Mouse (Mus musculus) embryonic facial prominence, embryonic 11.5 days (tissue): Measurements from ENCODE around the gene Asb6. TPM values are rescaled to one million over a fixed set of nuclear protein-coding genes. Genes with fewer than 3 reads are reported as not detected.

Experiments
- ATAC-seq: fragments of 200-750 bp; cut with Nextera tagmentation; replicated peaks from 2 replicates; pipeline ENCODE4 v1.8.0; 2017; ENCODE audit warnings: low read depth; ENCODE audit not compliant: insufficient number of reproducible peaks, low FRiP score, low TSS enrichment
- DNase-seq: peaks from one replicate; pipeline ENCODE4 v3.0.0-alpha.2; 2015; ENCODE audit warnings: low spot score
- H3K27ac ChIP-seq: fragments of 300-500 bp; sonication (generic); replicated peaks from 2 replicates; pipeline ENCODE4 v1.5.1; 2014; ENCODE audit warnings: mild to moderate bottlenecking, low read depth, low read length, control low read depth
- H3K27me3 ChIP-seq: fragments of 300-500 bp; sonication (generic); 2 replicates; pipeline ENCODE4 v1.6.1; 2014; ENCODE audit warnings: mild to moderate bottlenecking, low read length, moderate library complexity, mixed read lengths; ENCODE audit not compliant: control insufficient read depth, insufficient read depth
- H3K36me3 ChIP-seq: fragments of 300-500 bp; sonication (generic); replicated peaks from 2 replicates; pipeline ENCODE4 v1.6.1; 2014; ENCODE audit warnings: low read depth, mild to moderate bottlenecking, low read length, moderate library complexity, mixed read lengths; ENCODE audit not compliant: control insufficient read depth, insufficient read depth
- H3K4me1 ChIP-seq: fragments of 300-500 bp; sonication (generic); 2 replicates; pipeline ENCODE4 v1.6.1; 2014; ENCODE audit warnings: low read length, mixed read lengths; ENCODE audit not compliant: control insufficient read depth, insufficient read depth
- H3K4me2 ChIP-seq: fragments of 300-500 bp; sonication (generic); 2 replicates; pipeline ENCODE4 v1.6.1; 2014; ENCODE audit warnings: low read depth, mild to moderate bottlenecking, control low read depth, low read length, moderate library complexity
- H3K4me3 ChIP-seq: fragments of 300-500 bp; sonication (generic); 2 replicates; pipeline ENCODE4 v1.5.1; 2014; ENCODE audit warnings: low read depth, low read length, control low read depth
- H3K9ac ChIP-seq: fragments of 300-500 bp; sonication (generic); replicated peaks from 2 replicates; pipeline ENCODE4 v1.6.1; 2014; ENCODE audit warnings: mild to moderate bottlenecking, control low read depth, low read length
- H3K9me3 ChIP-seq: fragments of 300-500 bp; sonication (generic); replicated peaks from 2 replicates; pipeline ENCODE4 v1.6.1; 2016; ENCODE audit warnings: mild to moderate bottlenecking, low read length, inconsistent platforms, mixed read lengths; ENCODE audit not compliant: control insufficient read depth
- WGBS: fragments of 180-500 bp; shearing (Covaris S2); extraction: QIAGEN DNeasy Blood & Tissue Kit; methylation state at CpG from one replicate; pipeline ENCODE4 v1.1.7; 2014; 5-methylcytosine and 5-hydroxymethylcytosine counted together
- polyA plus RNA-seq: library from polyadenylated mRNA; unstranded; fragments of >200 nt; fragmentation: Nextera tagmentation; extraction: Ambion mirVana; gene quantifications from 2 replicates; pipeline ENCODE4 v1.2.1, GENCODE M21; 2014

Asb6 gene
- polyA plus RNA-seq, 1 experiment from 2014 or later, result 27.6 TPM

- no peak overlapping the region for H3K4me3 ChIP-seq
- H3K9me3 ChIP-seq, result no peaks in the 10 kb centered on the region
- peaks cover 13% of the 10 kb centered on the region for H3K36me3 ChIP-seq
- no peak overlapping the region for H3K4me2 ChIP-seq
- H3K4me1 ChIP-seq, result no peaks in the 10 kb centered on the region
- WGBS, result 91% methylated on average over 1 of the region's 1 CpGs
- DNase-seq (no peak), ATAC-seq (no peak)
- no peak overlapping the region for H3K9ac ChIP-seq
- H3K27me3 ChIP-seq, result no peaks in the 10 kb centered on the region
- H3K27ac ChIP-seq, result no peak overlapping the region
Observed at GRCm38 (mm10) chr2:30816383-30816782, 13.8 kb downstream of the Asb6 start.

DNA sequence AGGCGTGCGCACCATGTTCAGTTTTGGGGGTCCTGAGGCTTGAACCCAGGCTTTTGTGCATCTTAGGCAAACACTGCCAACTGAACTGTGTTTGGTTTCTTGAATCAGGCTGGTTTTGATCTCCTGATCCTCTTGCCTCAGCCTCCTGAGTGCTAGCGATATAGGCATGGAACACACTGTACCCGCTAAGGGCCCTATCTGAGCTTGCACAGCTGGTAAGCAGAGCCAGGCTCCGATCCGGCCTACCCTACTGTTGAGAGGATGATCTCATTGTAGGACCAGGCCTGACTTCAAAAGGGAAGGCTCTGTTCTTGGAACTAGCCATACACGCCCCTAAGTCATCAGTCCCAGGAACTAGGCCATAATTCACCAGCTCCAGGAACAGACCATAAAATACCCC is 19.6 kb downstream of the Asb6 start:
- Histone ChIP-seq H3K4me3 (no peak overlapping the region), H3K27ac (no peak overlapping the region), H3K9ac (no peak overlapping the region), H3K4me1 (no peaks in the 10 kb centered on the region), H3K4me2 (no peak overlapping the region), H3K36me3 (peaks cover 6% of the 10 kb centered on the region), H3K9me3 (no peaks in the 10 kb centered on the region), H3K27me3 (no peaks in the 10 kb centered on the region)
- WGBS, result 95% methylated on average over 7 of the region's 7 CpGs
- ATAC-seq (no peak), DNase-seq (no peak)

GRCm38 (mm10) chr2:30809503-30809902 is 20.6 kb downstream of the Asb6 start:
- no peak overlapping the region for H3K27ac ChIP-seq
- H3K27me3 ChIP-seq, result no peaks in the 10 kb centered on the region
- 83% methylated on average over 5 of the region's 5 CpGs for WGBS
- no peaks in the 10 kb centered on the region for H3K9me3 ChIP-seq
- H3K4me1 ChIP-seq, result no peaks in the 10 kb centered on the region
- DNase-seq (no peak), ATAC-seq (no peak)
- no peak overlapping the region for H3K4me2 ChIP-seq
- H3K9ac ChIP-seq, result no peak overlapping the region
- no peak overlapping the region for H3K4me3 ChIP-seq
- H3K36me3 ChIP-seq, result peaks cover 6% of the 10 kb centered on the region; the same call in 1 of the 2 replicates

DNA sequence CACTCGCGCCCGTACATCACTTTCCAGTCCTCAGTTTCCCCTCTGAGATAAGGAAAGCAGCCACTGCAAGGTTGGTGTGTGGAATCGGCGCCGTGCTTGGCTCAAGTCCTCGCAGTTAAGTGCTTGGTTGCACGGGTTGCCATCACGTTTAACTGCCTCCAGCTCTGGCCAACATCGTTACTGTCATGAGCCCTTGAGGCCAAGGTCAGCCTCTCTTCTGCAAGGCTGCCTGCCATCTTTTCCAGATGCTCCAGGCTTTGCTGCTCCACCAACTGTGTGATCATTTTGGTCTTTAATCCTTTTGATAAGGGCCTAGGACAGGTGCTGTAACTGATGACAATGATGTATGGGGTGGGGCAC is 21.9 kb downstream of the Asb6 start:
- Histone ChIP-seq H3K27ac (no peak overlapping the region; the same call in 1 of the 2 replicates), H3K4me1 (no peaks in the 10 kb centered on the region), H3K9ac (peak overlapping the region; percentile 86), H3K9me3 (no peaks in the 10 kb centered on the region), H3K4me2 (peak overlapping the region; percentile 81), H3K4me3 (peak overlapping the region; percentile 69), H3K27me3 (no peaks in the 10 kb centered on the region), H3K36me3 (peaks cover 4% of the 10 kb centered on the region; the same call in 1 of the 2 replicates)
- WGBS, result 8% methylated on average over 10 of the region's 10 CpGs
- DNase-seq, result no peak
- no peak for ATAC-seq

- DNase-seq (peak; percentile 99), ATAC-seq (peak; percentile 97)
- under 1% methylated on average over 42 of the region's 44 CpGs for WGBS
- Histone ChIP-seq H3K9me3 (no peaks in the 10 kb centered on the region), H3K4me3 (peak within 1 kb of the TSS; percentile 69), H3K9ac (peak within 1 kb of the TSS; percentile 86), H3K4me1 (no peaks in the 10 kb centered on the region), H3K27ac (no peak within 1 kb of the TSS; the same call in 1 of the 2 replicates), H3K4me2 (peak within 1 kb of the TSS; percentile 81), H3K36me3 (no peaks in the 10 kb centered on the region; the same call in 1 of the 2 replicates), H3K27me3 (no peaks in the 10 kb centered on the region)
Observed at GRCm38 (mm10) chr2:30807648-30808295, 22.4 kb downstream of the Asb6 start, which contains the start of gene Ntmt1. TSS of gene Ntmt1 (plus strand) at chr2:30807826.

GRCm38 (mm10) chr2:30807147-30807647 is 22.9 kb downstream of the Asb6 start:
- H3K27me3 ChIP-seq, result no peaks in the 10 kb centered on the region
- H3K9me3 ChIP-seq, result no peaks in the 10 kb centered on the region
- H3K9ac ChIP-seq, result peak overlapping the region; percentile 43; the same call in 1 of the 2 replicates
- peak overlapping the region; percentile 51 for H3K4me2 ChIP-seq
- peak; percentile 14; the same call in 1 of the 2 replicates for ATAC-seq
- peak overlapping the region; percentile 69 for H3K4me3 ChIP-seq
- no peak overlapping the region for H3K27ac ChIP-seq
- H3K4me1 ChIP-seq, result no peaks in the 10 kb centered on the region
- 9% methylated on average over 28 of the region's 28 CpGs for WGBS
- H3K36me3 ChIP-seq, result no peaks in the 10 kb centered on the region
- no peak for DNase-seq

DNA sequence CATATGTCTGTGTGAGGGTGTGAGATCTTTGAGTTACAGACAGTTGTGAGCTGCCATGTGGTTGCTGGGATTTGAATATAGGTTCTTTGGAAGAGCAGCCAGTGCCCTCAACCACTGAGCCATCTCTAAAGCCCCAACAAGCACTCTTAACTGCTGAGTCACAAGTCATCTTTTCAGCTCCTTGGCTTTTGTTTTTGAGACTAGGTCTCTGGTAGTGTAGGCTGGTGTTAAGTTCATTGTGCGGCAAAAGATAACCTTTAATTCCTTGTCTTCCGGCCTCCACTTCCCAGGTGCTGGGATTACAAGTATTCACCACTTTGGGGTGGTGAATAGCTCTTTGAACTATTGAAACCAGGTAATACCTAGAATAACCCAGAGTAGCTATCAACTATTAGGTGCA is 24.1 kb downstream of the Asb6 start:
- H3K27ac ChIP-seq, result no peak overlapping the region
- 96% methylated on average over 2 of the region's 2 CpGs for WGBS
- H3K4me1 ChIP-seq, result no peaks in the 10 kb centered on the region
- no peaks in the 10 kb centered on the region for H3K36me3 ChIP-seq
- H3K4me2 ChIP-seq, result no peak overlapping the region
- ATAC-seq, result no peak
- no peak for DNase-seq
- H3K9me3 ChIP-seq, result no peaks in the 10 kb centered on the region
- H3K27me3 ChIP-seq, result peaks cover 4% of the 10 kb centered on the region
- H3K9ac ChIP-seq, result no peak overlapping the region
- no peak overlapping the region for H3K4me3 ChIP-seq

GRCm38 (mm10) chr2:30803604-30804003 is 26.5 kb downstream of the Asb6 start, which contains the start of gene 1700001O22Rik:
TSS of gene 1700001O22Rik (minus strand) at chr2:30803661.
- WGBS, result 87% methylated on average over 3 of the region's 3 CpGs

More at GRCm38 (mm10) chr2:30803604-30804003, 26.5 kb downstream of the Asb6 start, which contains the start of gene 1700001O22Rik:
- Histone ChIP-seq H3K9me3 (no peaks in the 10 kb centered on the region), H3K9ac (no peak within 1 kb of the TSS), H3K4me2 (no peak within 1 kb of the TSS), H3K4me1 (no peaks in the 10 kb centered on the region), H3K4me3 (no peak within 1 kb of the TSS), H3K27ac (no peak within 1 kb of the TSS), H3K27me3 (peaks cover 7% of the 10 kb centered on the region), H3K36me3 (no peaks in the 10 kb centered on the region)
- DNase-seq (no peak), ATAC-seq (no peak)
